ENCODE assay signal across 8 mouse cellular contexts in genomic region chr8:122569329-122569728, GRCm38 (mm10). TPM values are rescaled to one million over a fixed set of nuclear protein-coding genes. Genes with fewer than 3 reads are reported as not detected.
A peak's percentile ranks its signal among the peaks of the same experiment; 100 is the strongest.
DNase-seq lines count a peak whose midpoint lies in the region; ATAC-seq and TF ChIP-seq lines count a peak whose summit lies in the region.

No protein-coding gene starts in this region.

- 39% methylated on average over 9 of the region's 9 CpGs for WGBS in lung, embryonic 15.5 days
- 59% methylated on average over 9 of the region's 9 CpGs for WGBS in embryonic facial prominence, embryonic 13.5 days
- WGBS in intestine, embryonic 15.5 days: 60% methylated on average over 9 of the region's 9 CpGs
- WGBS in neural tube, embryonic 12.5 days: 70% methylated on average over 9 of the region's 9 CpGs
- WGBS in kidney, adult 2 months: 71% methylated on average over 9 of the region's 9 CpGs

- H3K27me3 ChIP-seq in lung, embryonic 15.5 days: no peaks in the 10 kb centered on the region
- H3K27me3 ChIP-seq in embryonic facial prominence, embryonic 13.5 days: no peaks in the 10 kb centered on the region
- no peaks in the 10 kb centered on the region for H3K27me3 ChIP-seq in intestine, embryonic 15.5 days (replicated peaks)
- H3K27me3 ChIP-seq in neural tube, embryonic 12.5 days (replicated peaks): no peaks in the 10 kb centered on the region
- no peaks in the 10 kb centered on the region for H3K27me3 ChIP-seq in kidney, adult 2 months (replicated peaks; ENCODE audit: control insufficient read depth, insufficient read depth, low read length)

- no peak for TF ChIP-seq CTCF in kidney, adult 2 months (conservative IDR thresholded peaks at IDR 0.05; ENCODE audit: insufficient read depth, insufficient read length, low read depth, low read length)

- ATAC-seq in lung, embryonic 15.5 days (ENCODE audit: borderline replicate concordance, extremely low read depth, low FRiP score, low TSS enrichment): no peak
- no peak for ATAC-seq in embryonic facial prominence, embryonic 13.5 days (ENCODE audit: insufficient number of reproducible peaks, insufficient read depth, low FRiP score, low TSS enrichment, low read depth)
- no peak for ATAC-seq in intestine, embryonic 15.5 days
- ATAC-seq in neural tube, embryonic 12.5 days (ENCODE audit: low FRiP score, low read depth): no peak
- ATAC-seq in monocyte, adult 5-6 weeks (replicated peaks; ENCODE audit: insufficient number of reproducible peaks, low FRiP score, low TSS enrichment, poor library complexity, severe bottlenecking): no peak
- no peak for ATAC-seq in granulocyte monocyte progenitor cell, adult 5-6 weeks (replicated peaks; ENCODE audit: poor library complexity, severe bottlenecking)

- H3K9ac ChIP-seq in lung, embryonic 15.5 days: peak overlapping the region; percentile 90
- H3K9ac ChIP-seq in embryonic facial prominence, embryonic 13.5 days: peak overlapping the region; percentile 96
- peak overlapping the region; percentile 84 for H3K9ac ChIP-seq in intestine, embryonic 15.5 days
- H3K9ac ChIP-seq in neural tube, embryonic 12.5 days: peak overlapping the region; percentile 80

- TF ChIP-seq POLR2A in kidney, adult 2 months (IDR thresholded peaks at IDR 0.05; ENCODE audit: low read depth, low read length): no peak

- H3K4me3 ChIP-seq in lung, embryonic 15.5 days: peak overlapping the region; percentile 91
- H3K4me3 ChIP-seq in embryonic facial prominence, embryonic 13.5 days: peak overlapping the region; percentile 87
- peak overlapping the region; percentile 81 for H3K4me3 ChIP-seq in intestine, embryonic 15.5 days (replicated peaks)
- peak overlapping the region; percentile 73 for H3K4me3 ChIP-seq in neural tube, embryonic 12.5 days
- H3K4me3 ChIP-seq in kidney, adult 2 months (ENCODE audit: insufficient read depth, low read depth, low read length): no peak overlapping the region

- 0 out of 2 replicates have a peak overlapping the region, but pooled peaks have one; percentile 1 for H3K27ac ChIP-seq in lung, embryonic 15.5 days
- H3K27ac ChIP-seq in embryonic facial prominence, embryonic 13.5 days: peak overlapping the region; percentile 7; the same call in 1 of the 2 replicates
- H3K27ac ChIP-seq in intestine, embryonic 15.5 days: no peak overlapping the region
- no peak overlapping the region for H3K27ac ChIP-seq in neural tube, embryonic 12.5 days
- H3K27ac ChIP-seq in kidney, adult 2 months (ENCODE audit: insufficient read depth, low read depth, low read length): no peak overlapping the region

- DNase-seq in lung, postnatal 10 days: no peak
- DNase-seq in kidney, adult 2 months: no peak

- H3K4me1 ChIP-seq in lung, embryonic 15.5 days: peaks cover 26% of the 10 kb centered on the region
- H3K4me1 ChIP-seq in embryonic facial prominence, embryonic 13.5 days: peaks cover 30% of the 10 kb centered on the region
- H3K4me1 ChIP-seq in intestine, embryonic 15.5 days (replicated peaks): peaks cover 28% of the 10 kb centered on the region
- H3K4me1 ChIP-seq in neural tube, embryonic 12.5 days: peaks cover 30% of the 10 kb centered on the region
- peaks cover 8% of the 10 kb centered on the region for H3K4me1 ChIP-seq in kidney, adult 2 months (ENCODE audit: control insufficient read depth, insufficient read depth, low read length)

- H3K36me3 ChIP-seq in lung, embryonic 15.5 days: peaks cover 41% of the 10 kb centered on the region
- peaks cover 52% of the 10 kb centered on the region for H3K36me3 ChIP-seq in embryonic facial prominence, embryonic 13.5 days
- H3K36me3 ChIP-seq in intestine, embryonic 15.5 days: peaks cover 31% of the 10 kb centered on the region
- H3K36me3 ChIP-seq in neural tube, embryonic 12.5 days: peaks cover 38% of the 10 kb centered on the region
- no peaks in the 10 kb centered on the region for H3K36me3 ChIP-seq in kidney, adult 2 months (ENCODE audit: control insufficient read depth, insufficient read depth, low read length)

- H3K9me3 ChIP-seq in lung, embryonic 15.5 days: no peaks in the 10 kb centered on the region
- no peaks in the 10 kb centered on the region for H3K9me3 ChIP-seq in embryonic facial prominence, embryonic 13.5 days
- H3K9me3 ChIP-seq in intestine, embryonic 15.5 days: no peaks in the 10 kb centered on the region
- no peaks in the 10 kb centered on the region for H3K9me3 ChIP-seq in neural tube, embryonic 12.5 days

- H3K4me2 ChIP-seq in lung, embryonic 15.5 days: peak overlapping the region; percentile 88
- peak overlapping the region; percentile 84 for H3K4me2 ChIP-seq in embryonic facial prominence, embryonic 13.5 days
- H3K4me2 ChIP-seq in intestine, embryonic 15.5 days (replicated peaks): peak overlapping the region; percentile 70
- peak overlapping the region; percentile 83 for H3K4me2 ChIP-seq in neural tube, embryonic 12.5 days (replicated peaks)

RNA-seq across cellular contexts. Expression of gene Cdt1, which starts 1.5 kb away (rescaled TPM):
- polyA plus RNA-seq in lung, embryonic 15.5 days (2015; fragmentation: Nextera tagmentation; extraction: Ambion mirVana): 42.7 and 44.9 TPM in 2 replicates
- polyA plus RNA-seq in embryonic facial prominence, embryonic 13.5 days (2015; fragmentation: Nextera tagmentation; extraction: Ambion mirVana): 34.3 and 39.6 TPM in 2 replicates
- 40.3 and 41.8 TPM in 2 replicates for polyA plus RNA-seq in intestine, embryonic 15.5 days (2015; fragmentation: Nextera tagmentation; extraction: Ambion mirVana)
- polyA plus RNA-seq in neural tube, embryonic 12.5 days (2016; fragmentation: Nextera tagmentation; extraction: Ambion mirVana): 22.8 and 25.9 TPM in 2 replicates
- 11.1 to 24.4 TPM (median 12.4 TPM) in 3 replicates for total RNA-seq in monocyte, adult 5-6 weeks (2017)
- total RNA-seq in granulocyte monocyte progenitor cell, adult 5-6 weeks (2014; fragmentation: Nextera tagmentation): 76.0 and 153 TPM in 2 replicates
- 38.6 and 38.8 TPM in 2 replicates for total RNA-seq in granulocyte monocyte progenitor cell, adult 5-6 weeks (2017)
- polyA plus RNA-seq in kidney, adult 2 months (2012; rRNA removed): 7.1 and 8.6 TPM in 2 replicates

RNA-seq across cellular contexts. Expression of gene Aprt, which starts 7.4 kb away (rescaled TPM):
- polyA plus RNA-seq in lung, embryonic 15.5 days (2015; fragmentation: Nextera tagmentation; extraction: Ambion mirVana): 314 and 327 TPM in 2 replicates
- polyA plus RNA-seq in embryonic facial prominence, embryonic 13.5 days (2015; fragmentation: Nextera tagmentation; extraction: Ambion mirVana): 296 and 355 TPM in 2 replicates
- polyA plus RNA-seq in intestine, embryonic 15.5 days (2015; fragmentation: Nextera tagmentation; extraction: Ambion mirVana): 545 and 612 TPM in 2 replicates
- 182 and 194 TPM in 2 replicates for polyA plus RNA-seq in neural tube, embryonic 12.5 days (2016; fragmentation: Nextera tagmentation; extraction: Ambion mirVana)
- total RNA-seq in monocyte, adult 5-6 weeks (2017): 30.5 to 53.3 TPM (median 49.7 TPM) in 3 replicates
- 276 and 290 TPM in 2 replicates for total RNA-seq in granulocyte monocyte progenitor cell, adult 5-6 weeks (2014; fragmentation: Nextera tagmentation)
- 139 and 228 TPM in 2 replicates for total RNA-seq in granulocyte monocyte progenitor cell, adult 5-6 weeks (2017)
- 177 and 190 TPM in 2 replicates for polyA plus RNA-seq in kidney, adult 2 months (2012; rRNA removed)

RNA-seq across cellular contexts. Expression of gene Piezo1, which starts 18.2 kb away (rescaled TPM):
- polyA plus RNA-seq in lung, embryonic 15.5 days (2015; fragmentation: Nextera tagmentation; extraction: Ambion mirVana): 18.7 and 23.4 TPM in 2 replicates
- polyA plus RNA-seq in embryonic facial prominence, embryonic 13.5 days (2015; fragmentation: Nextera tagmentation; extraction: Ambion mirVana): 8.4 and 16.2 TPM in 2 replicates
- polyA plus RNA-seq in intestine, embryonic 15.5 days (2015; fragmentation: Nextera tagmentation; extraction: Ambion mirVana): 10.8 and 12.2 TPM in 2 replicates
- 6.4 and 6.5 TPM in 2 replicates for polyA plus RNA-seq in neural tube, embryonic 12.5 days (2016; fragmentation: Nextera tagmentation; extraction: Ambion mirVana)
- total RNA-seq in monocyte, adult 5-6 weeks (2017): 31.7 to 76.2 TPM (median 45.9 TPM) in 3 replicates
- total RNA-seq in granulocyte monocyte progenitor cell, adult 5-6 weeks (2014; fragmentation: Nextera tagmentation): 19.4 and 67.1 TPM in 2 replicates
- 15.8 and 22.4 TPM in 2 replicates for total RNA-seq in granulocyte monocyte progenitor cell, adult 5-6 weeks (2017)
- polyA plus RNA-seq in kidney, adult 2 months (2012; rRNA removed): 102 and 121 TPM in 2 replicates

RNA-seq across cellular contexts. Expression of gene Galns, which starts 41.9 kb away (rescaled TPM):
- 12.5 and 13.5 TPM in 2 replicates for polyA plus RNA-seq in lung, embryonic 15.5 days (2015; fragmentation: Nextera tagmentation; extraction: Ambion mirVana)
- polyA plus RNA-seq in embryonic facial prominence, embryonic 13.5 days (2015; fragmentation: Nextera tagmentation; extraction: Ambion mirVana): 7.5 and 7.6 TPM in 2 replicates
- 17.1 and 18.8 TPM in 2 replicates for polyA plus RNA-seq in intestine, embryonic 15.5 days (2015; fragmentation: Nextera tagmentation; extraction: Ambion mirVana)
- polyA plus RNA-seq in neural tube, embryonic 12.5 days (2016; fragmentation: Nextera tagmentation; extraction: Ambion mirVana): 4.6 and 6.2 TPM in 2 replicates
- total RNA-seq in monocyte, adult 5-6 weeks (2017): 9.9 to 15.0 TPM (median 12.4 TPM) in 3 replicates
- total RNA-seq in granulocyte monocyte progenitor cell, adult 5-6 weeks (2014; fragmentation: Nextera tagmentation): 39.0 and 46.3 TPM in 2 replicates
- total RNA-seq in granulocyte monocyte progenitor cell, adult 5-6 weeks (2017): 36.1 and 46.6 TPM in 2 replicates
- 36.2 and 44.5 TPM in 2 replicates for polyA plus RNA-seq in kidney, adult 2 months (2012; rRNA removed)

RNA-seq across cellular contexts. Expression of gene Trappc2l, which starts 42.1 kb away (rescaled TPM):
- 49.5 and 53.0 TPM in 2 replicates for polyA plus RNA-seq in lung, embryonic 15.5 days (2015; fragmentation: Nextera tagmentation; extraction: Ambion mirVana)
- 53.0 and 57.7 TPM in 2 replicates for polyA plus RNA-seq in embryonic facial prominence, embryonic 13.5 days (2015; fragmentation: Nextera tagmentation; extraction: Ambion mirVana)
- polyA plus RNA-seq in intestine, embryonic 15.5 days (2015; fragmentation: Nextera tagmentation; extraction: Ambion mirVana): 58.0 and 76.0 TPM in 2 replicates
- polyA plus RNA-seq in neural tube, embryonic 12.5 days (2016; fragmentation: Nextera tagmentation; extraction: Ambion mirVana): 65.6 and 69.7 TPM in 2 replicates
- total RNA-seq in monocyte, adult 5-6 weeks (2017): 19.5 to 35.7 TPM (median 20.3 TPM) in 3 replicates
- 41.0 and 55.7 TPM in 2 replicates for total RNA-seq in granulocyte monocyte progenitor cell, adult 5-6 weeks (2014; fragmentation: Nextera tagmentation)
- 16.1 and 21.7 TPM in 2 replicates for total RNA-seq in granulocyte monocyte progenitor cell, adult 5-6 weeks (2017)
- polyA plus RNA-seq in kidney, adult 2 months (2012; rRNA removed): 258 and 302 TPM in 2 replicates

Comparison
In these comparisons a context has a peak if more than half of its experiments do, and no peak if none do; other contexts are left out.
1. H3K27ac ChIP-seq: peak in lung, embryonic 15.5 days (single experiment) and embryonic facial prominence, embryonic 13.5 days (single experiment); none in intestine, embryonic 15.5 days (single experiment), neural tube, embryonic 12.5 days (single experiment) and kidney, adult 2 months (single experiment).
2. Peak in every context shown above with its lines, with median percentiles within 50 percentile points of each other: H3K4me2 ChIP-seq and H3K9ac ChIP-seq.